Mouse (Mus musculus): ENCODE data around the gene Slc35a5.

GRCm38 (mm10) chr16:45158522-45159388, at the start of gene Slc35a5, which contains the start of gene Atg3:
- TF ChIP-seq CTCF (IDR thresholded peaks at IDR 0.05; ENCODE audit: low read depth) = no peak
- TF ChIP-seq EP300 (IDR thresholded peaks at IDR 0.05; ENCODE audit: low read depth) = no peak

Measured in heart, postnatal 0 days (tissue).